Mouse (Mus musculus) erythroblast, embryonic 14.5 days (primary cell): ENCODE measurements around the gene Gm10563.

ENCODE experiments used
- GATA1 ChIP-seq: IDR thresholded peaks from 2 replicates; pipeline ENCODE4 v1.6.1; 2012; ENCODE audit warnings: low read length, inconsistent platforms, mixed read lengths
- TAL1 ChIP-seq: IDR thresholded peaks from 3 replicates; pipeline ENCODE4 v1.6.1; 2012; ENCODE audit warnings: low read length, inconsistent platforms, mixed read lengths

DNA sequence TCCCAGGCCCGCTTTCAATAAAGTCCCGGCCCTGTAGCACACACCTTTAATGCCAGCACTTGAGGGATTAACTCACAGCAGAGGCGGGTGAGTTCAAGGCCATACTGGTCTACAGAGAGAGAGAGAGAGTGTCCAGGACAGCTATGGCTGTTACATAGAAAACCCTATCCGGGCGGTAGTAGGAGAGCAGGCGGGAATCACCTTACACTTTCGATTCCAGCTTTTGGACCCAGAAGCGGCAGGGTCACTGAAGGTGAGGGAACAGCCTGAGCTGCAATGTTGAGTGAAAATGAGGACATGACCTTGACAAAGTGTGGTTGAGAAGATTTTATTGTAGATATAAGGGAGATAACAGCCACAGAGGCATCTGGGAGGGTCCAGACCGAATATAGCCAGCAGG is 71.3 kb downstream of the Gm10563 start:
- no peak for TF ChIP-seq GATA1
- no peak for TF ChIP-seq TAL1
